Mouse (Mus musculus) frontal cortex, adult 2 months (tissue): ENCODE measurements around the gene Wdr62. TPM values are rescaled to one million over a fixed set of nuclear protein-coding genes. Genes with fewer than 3 reads are reported as not detected.
A peak's percentile ranks its signal among the peaks of the same experiment; 100 is the strongest.
"Not testable (repeated sequence)": the region's sequence is repeated elsewhere in the genome, so short reads cannot be mapped to it uniquely, and the experiment has no call there.

ENCODE experiments used
- DNase-seq, 2 experiments: peaks; one replicate each; pipeline ENCODE4 v3.0.0; 2022; ENCODE audit warnings: low spot score in 1 of 2; ENCODE audit errors: extremely low spot score in 1 of 2
- polyA plus RNA-seq: library from polyadenylated mRNA; depleted of rRNA; stranded (reverse); fragments of >200 nt; gene quantifications from 2 replicates; pipeline ENCODE4 v1.2.3, GENCODE M21; 2012

Gene Wdr62
- polyA plus RNA-seq, 1 experiment: 3.9 TPM

DNA sequence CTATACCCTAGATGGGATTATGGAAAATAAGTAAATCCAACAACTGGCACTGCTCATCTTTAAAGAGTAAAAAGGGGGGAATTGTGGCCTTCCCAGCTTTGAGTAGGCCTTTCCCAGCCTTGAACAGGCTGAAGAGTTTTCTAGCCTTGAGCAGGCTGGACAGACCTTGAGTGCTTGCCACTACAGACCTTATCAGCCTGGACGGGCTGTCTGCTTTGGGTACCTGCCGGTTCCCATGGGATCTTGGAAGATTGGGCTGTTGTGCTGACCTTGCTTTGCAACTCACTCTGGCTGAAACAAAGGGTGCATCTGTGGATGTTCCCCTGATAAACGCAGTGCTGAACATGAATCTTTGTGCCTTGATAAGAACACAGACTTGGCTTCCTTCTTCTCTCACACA is 66.3 kb downstream of the Wdr62 start:
- no peak for DNase-seq

DNA sequence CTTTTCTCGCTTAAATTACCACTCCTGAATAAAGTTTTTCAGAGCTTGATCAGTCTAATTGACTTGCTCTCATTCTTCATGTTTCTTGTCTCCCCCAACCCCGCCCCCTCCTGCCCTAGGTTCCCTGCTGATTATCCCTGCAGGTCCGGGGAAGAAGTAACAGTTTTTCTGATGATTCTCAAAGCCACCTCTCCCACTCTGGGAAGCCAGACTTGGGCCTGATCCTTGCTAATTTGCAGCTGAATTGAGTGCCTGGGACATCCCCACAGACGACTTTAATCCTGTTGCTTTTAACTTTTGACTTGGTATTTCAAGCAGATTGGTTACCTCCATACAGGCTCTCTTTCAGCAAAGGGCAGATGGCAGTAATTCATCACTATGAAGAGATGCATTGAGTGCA is 69.2 kb downstream of the Wdr62 start:
- DNase-seq: no peak

- DNase-seq: not testable (repeated sequence)
Observed at GRCm38 (mm10) chr7:30206364-30206763, 73.9 kb downstream of the Wdr62 start.

DNA sequence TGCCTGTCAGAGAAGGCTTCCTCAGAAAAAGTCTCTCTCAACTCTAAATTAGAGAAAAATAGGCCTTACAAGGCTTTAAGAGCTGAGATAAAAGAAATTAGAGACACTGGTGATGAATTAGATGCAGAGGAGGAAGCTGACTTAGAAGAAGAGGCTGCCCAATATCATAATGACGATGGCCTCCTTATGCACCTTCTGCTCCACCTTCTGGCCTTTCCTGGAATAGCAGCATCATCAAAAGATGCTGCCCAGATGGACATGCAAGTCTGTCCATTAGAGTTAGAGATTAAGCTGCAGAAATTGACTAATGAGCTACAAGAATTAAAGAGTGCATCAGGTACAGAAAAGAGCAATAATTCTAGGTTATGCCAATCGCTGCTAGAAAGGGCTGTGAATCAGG is 74.8 kb downstream of the Wdr62 start:
- DNase-seq: peak in 1 of 2 experiments; percentile 74

- DNase-seq: no peak
Observed at GRCm38 (mm10) chr7:30204380-30204779, 75.8 kb downstream of the Wdr62 start.

- no peak for DNase-seq
Observed at GRCm38 (mm10) chr7:30202895-30203690, 77.1 kb downstream of the Wdr62 start.

- not testable (repeated sequence) for DNase-seq
Observed at GRCm38 (mm10) chr7:30200661-30201060, 79.6 kb downstream of the Wdr62 start.

- no peak for DNase-seq
Observed at GRCm38 (mm10) chr7:30200200-30200599, 80.0 kb downstream of the Wdr62 start.

DNA sequence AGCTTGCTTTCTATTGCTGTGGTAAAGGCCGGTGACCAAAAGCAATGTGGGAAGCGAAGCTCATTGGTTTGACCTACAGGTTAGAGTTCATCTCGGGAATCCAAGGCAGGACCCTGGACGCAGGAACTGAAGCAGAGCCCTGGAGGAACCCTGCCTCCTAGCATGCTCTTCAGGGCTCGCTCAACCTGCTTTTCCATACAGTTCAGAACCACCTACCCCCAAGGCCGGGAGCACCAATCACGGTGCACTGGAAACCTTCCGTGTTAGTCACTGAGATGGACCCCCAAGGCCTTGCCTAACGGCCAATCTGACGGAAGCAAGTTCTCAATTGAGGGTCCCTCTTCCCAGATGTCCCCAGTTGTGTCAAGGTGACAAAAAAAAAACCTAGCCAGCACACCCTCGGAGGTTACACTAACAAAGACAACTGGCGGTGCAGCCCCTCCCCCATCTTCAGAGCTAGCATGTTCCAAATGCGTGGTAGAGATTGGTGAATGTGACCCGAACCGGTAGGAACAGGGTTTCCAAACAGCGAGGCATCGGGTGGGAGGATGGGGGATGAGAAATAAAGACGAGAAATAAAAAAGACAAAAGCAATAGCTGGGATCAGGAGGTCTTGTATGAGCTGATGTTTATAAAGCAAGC is 80.6 kb downstream of the Wdr62 start:
- DNase-seq: no peak

DNA sequence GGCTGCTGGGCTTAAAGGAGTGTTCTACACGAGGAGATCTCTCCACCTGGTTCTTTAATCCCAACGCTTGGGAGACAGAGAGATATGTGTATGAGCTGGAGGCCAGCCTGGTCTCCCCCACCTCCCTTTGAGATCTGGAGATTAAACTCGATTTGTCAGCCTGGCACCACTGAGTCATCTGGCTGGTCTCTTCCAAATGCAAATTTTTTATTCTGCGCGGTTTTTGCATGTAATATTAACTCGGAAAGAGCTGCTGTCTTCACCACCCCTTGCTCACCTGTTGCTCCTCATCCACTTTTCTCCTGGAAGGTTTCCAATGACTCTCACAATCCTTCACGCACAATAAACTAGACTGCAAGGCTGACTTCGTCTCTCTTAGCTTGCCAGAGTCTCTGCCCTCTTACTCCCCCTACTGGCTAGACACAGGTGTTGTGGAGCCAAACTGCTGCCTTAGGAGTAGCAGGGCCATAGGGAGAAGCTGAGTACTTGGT is 81.7 kb downstream of the Wdr62 start, which contains the start of gene Capns1:
Gene Capns1 (minus strand): TSS at position 331 of the 491 bp plus-strand sequence.
- peak in 1 of 2 experiments; percentile 76 for DNase-seq

GRCm38 (mm10) chr7:30197592-30198129 is 82.6 kb downstream of the Wdr62 start:
- DNase-seq: no peak

DNA sequence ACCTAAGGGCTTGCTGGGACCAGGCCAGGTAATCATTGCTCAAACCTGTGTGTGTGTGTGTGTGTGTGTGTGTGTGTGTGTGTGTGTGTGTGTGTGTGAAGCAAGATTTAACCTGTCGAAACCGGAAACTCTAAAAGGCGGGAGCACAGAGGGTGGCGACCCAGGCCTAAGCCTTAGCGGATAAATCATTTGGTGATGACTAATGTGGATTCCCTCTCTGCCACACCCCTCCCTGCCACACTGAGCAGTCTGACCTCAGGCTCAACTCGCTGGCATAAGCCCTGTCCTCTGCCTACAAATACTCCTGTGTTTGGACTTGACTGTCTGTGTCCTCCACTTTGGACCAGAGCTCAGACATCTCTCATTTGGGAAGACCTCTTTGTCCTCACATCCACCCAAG is 84.0 kb downstream of the Wdr62 start:
- no peak for DNase-seq

DNA sequence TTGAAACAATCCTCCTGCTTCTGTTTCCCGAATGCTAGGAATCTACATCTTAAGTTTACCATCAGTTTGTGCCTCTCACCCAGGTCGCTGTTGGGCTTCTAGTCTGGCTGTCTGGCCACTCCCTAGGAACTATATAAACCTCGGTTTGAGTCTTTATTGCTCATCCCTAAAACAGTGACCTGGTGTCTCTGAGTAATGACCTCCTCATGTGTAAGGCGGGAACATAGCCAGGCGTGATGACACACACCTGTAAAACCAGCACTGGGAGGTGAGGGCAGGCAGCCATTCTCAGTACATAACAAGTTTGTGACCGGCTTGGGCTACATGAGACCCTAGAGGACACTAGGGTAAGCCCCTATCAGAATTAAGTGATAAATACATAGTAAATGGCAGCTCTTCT is 84.8 kb downstream of the Wdr62 start:
- DNase-seq: no peak

- peak; percentile 87 to 97 for DNase-seq
Observed at GRCm38 (mm10) chr7:30194884-30195283, 85.3 kb downstream of the Wdr62 start.

GRCm38 (mm10) chr7:30194101-30194831 is 86.0 kb downstream of the Wdr62 start:
- no peak for DNase-seq

DNA sequence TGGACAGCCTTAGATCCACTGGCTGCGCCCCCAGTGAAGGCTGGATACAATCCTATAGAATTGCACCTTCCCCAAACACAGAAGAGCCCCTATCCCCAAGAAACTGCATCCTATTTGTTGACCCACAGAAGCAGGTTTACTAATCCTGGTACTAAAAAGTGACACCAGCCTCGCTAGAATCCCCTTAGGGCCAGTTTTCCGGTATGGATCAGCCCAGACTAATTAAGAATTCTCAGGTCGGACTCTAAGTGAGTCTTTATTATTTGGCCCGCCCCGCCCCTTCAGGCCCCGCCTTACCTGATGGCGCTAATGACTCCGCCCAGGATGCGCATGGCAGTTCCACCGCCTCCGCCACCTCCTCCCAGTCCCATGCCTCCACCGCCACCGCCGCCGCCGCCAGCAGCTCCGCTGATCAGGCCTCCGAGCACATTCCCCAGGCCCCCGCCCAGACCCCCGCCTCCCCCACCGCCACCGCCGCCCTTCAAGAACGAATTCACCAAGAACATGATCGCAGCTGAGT is 86.6 kb downstream of the Wdr62 start:
- DNase-seq: peak; percentile 44 to 74

- DNase-seq: no peak
Observed at GRCm38 (mm10) chr7:30193013-30193412, 87.2 kb downstream of the Wdr62 start.

- DNase-seq: no peak
Observed at GRCm38 (mm10) chr7:30192088-30192487, 88.1 kb downstream of the Wdr62 start.
